11 mouse cellular contexts compared by ENCODE assay signal in genomic region chr17:50392966-50393365, GRCm38 (mm10).
"Had no signal": no experiment of that assay in that cellular context is flagged by ENCODE, and none has a peak within 500 bp of the region (broad histone marks: within the 10 kb centered on the region; RNA-seq: fewer than 3 reads in every experiment).

No protein-coding gene starts in this region.

- H3K4me1 ChIP-seq: limb, embryonic 12.5 days; limb, embryonic 15.5 days had no signal

- H3K9me3 ChIP-seq: limb, embryonic 12.5 days; limb, embryonic 15.5 days; liver, embryonic 12.5 days; liver, embryonic 15.5 days; lung, embryonic 15.5 days had no signal

- H3K36me3 ChIP-seq: limb, embryonic 12.5 days; limb, embryonic 15.5 days; liver, embryonic 12.5 days; liver, embryonic 15.5 days; lung, embryonic 15.5 days had no signal

- DNase-seq: lung, adult 18-20 months; thymus, adult 2 months; thymus, postnatal 14 days; thymus, postnatal 4 days had no signal

- H3K27ac ChIP-seq: limb, embryonic 12.5 days; limb, embryonic 15.5 days; liver, embryonic 12.5 days; liver, embryonic 15.5 days; lung, embryonic 15.5 days; stomach, postnatal 0 days had no signal

- H3K27me3 ChIP-seq: limb, embryonic 15.5 days; liver, embryonic 12.5 days; liver, embryonic 15.5 days; lung, embryonic 15.5 days had no signal

- H3K4me3 ChIP-seq: limb, embryonic 12.5 days; limb, embryonic 15.5 days; liver, embryonic 12.5 days; liver, embryonic 15.5 days; lung, embryonic 15.5 days; megakaryocyte, embryonic 14.5 days had no signal
